Mouse (Mus musculus) stomach, embryonic 16.5 days (tissue): ENCODE results near the gene A730009L09Rik. TPM values are rescaled to one million over a fixed set of nuclear protein-coding genes. Genes with fewer than 3 reads are reported as not detected.

Source experiments
- ATAC-seq: fragments of 200-750 bp; cut with Nextera tagmentation; 2 replicates; pipeline ENCODE4 v1.8.0; 2017; ENCODE audit warnings: moderate number of reproducible peaks, moderate TSS enrichment; ENCODE audit not compliant: insufficient read depth, low FRiP score
- H3K27ac ChIP-seq: fragments of 300-500 bp; sonication (generic); 2 replicates; pipeline ENCODE4 v1.5.1; 2014; ENCODE audit warnings: low read length
- H3K27me3 ChIP-seq: fragments of 300-500 bp; sonication (generic); 2 replicates; pipeline ENCODE4 v1.6.1; 2014; ENCODE audit warnings: low read length, control low read depth, mixed read lengths; ENCODE audit not compliant: control insufficient read depth, insufficient read depth
- H3K36me3 ChIP-seq: fragments of 300-500 bp; sonication (generic); 2 replicates; pipeline ENCODE4 v1.6.1; 2014; ENCODE audit warnings: low read length; ENCODE audit not compliant: control insufficient read depth, insufficient read depth
- H3K4me1 ChIP-seq: fragments of 300-500 bp; sonication (generic); 2 replicates; pipeline ENCODE4 v1.6.1; 2014; ENCODE audit warnings: low read length, control low read depth, mixed read lengths; ENCODE audit not compliant: control insufficient read depth, insufficient read depth
- H3K4me2 ChIP-seq: fragments of 300-500 bp; sonication (generic); 2 replicates; pipeline ENCODE4 v1.6.1; 2014; ENCODE audit warnings: low read depth, low read length, mixed read lengths
- H3K4me3 ChIP-seq: fragments of 300-500 bp; sonication (generic); replicated peaks from 2 replicates; pipeline ENCODE4 v1.5.1; 2014; ENCODE audit warnings: mild to moderate bottlenecking, low read length
- H3K9ac ChIP-seq: fragments of 300-500 bp; sonication (generic); 2 replicates; pipeline ENCODE4 v1.6.1; 2014; ENCODE audit warnings: low read length
- H3K9me3 ChIP-seq: fragments of 300-500 bp; sonication (generic); replicated peaks from 2 replicates; pipeline ENCODE4 v1.6.1; 2016; ENCODE audit warnings: low read length, control low read depth; ENCODE audit not compliant: control insufficient read depth
- WGBS: fragments of 180-500 bp; shearing (Covaris S2); extraction: QIAGEN DNeasy Blood & Tissue Kit; methylation state at CpG from one replicate; pipeline ENCODE4 v1.1.7; 2014; 5-methylcytosine and 5-hydroxymethylcytosine counted together
- polyA plus RNA-seq: library from polyadenylated mRNA; unstranded; fragments of >200 nt; fragmentation: Nextera tagmentation; extraction: Ambion mirVana; gene quantifications from 2 replicates; pipeline ENCODE4 v1.2.1, GENCODE M21; 2015

The A730009L09Rik gene
- polyA plus RNA-seq = not detected in 2 replicates

DNA sequence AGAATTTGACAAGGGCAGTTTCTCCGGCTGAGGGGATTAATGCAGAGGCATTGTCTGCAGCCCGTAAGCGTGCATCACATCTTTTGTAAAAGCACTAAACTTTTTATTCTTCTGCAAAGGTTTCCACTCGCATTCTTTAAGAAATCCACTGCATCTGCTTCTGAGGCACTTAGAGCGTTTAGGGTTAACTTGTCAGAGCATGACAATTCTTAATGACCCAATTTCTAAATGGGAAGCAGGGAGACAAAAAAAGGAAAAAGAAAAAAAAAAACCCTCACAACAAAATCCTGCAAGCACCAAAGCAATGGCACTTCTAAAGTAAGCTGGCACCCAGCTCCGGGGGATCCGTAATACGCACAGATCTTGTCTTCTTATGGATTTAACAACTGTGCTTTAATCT lies at the start of gene A730009L09Rik:
Gene A730009L09Rik (plus strand): TSS at position 301 of the 400 bp plus-strand sequence.
- no peaks in the 10 kb centered on the region for H3K9me3 ChIP-seq
- H3K4me2 ChIP-seq = no peak within 1 kb of the TSS
- WGBS = 74% methylated on average over 8 of the region's 8 CpGs
- H3K9ac ChIP-seq = no peak within 1 kb of the TSS
- H3K27ac ChIP-seq = no peak within 1 kb of the TSS
- no peaks in the 10 kb centered on the region for H3K27me3 ChIP-seq
- no peak within 1 kb of the TSS for H3K4me3 ChIP-seq
- no peaks in the 10 kb centered on the region for H3K4me1 ChIP-seq
- no peak for ATAC-seq
- H3K36me3 ChIP-seq = no peaks in the 10 kb centered on the region

DNA sequence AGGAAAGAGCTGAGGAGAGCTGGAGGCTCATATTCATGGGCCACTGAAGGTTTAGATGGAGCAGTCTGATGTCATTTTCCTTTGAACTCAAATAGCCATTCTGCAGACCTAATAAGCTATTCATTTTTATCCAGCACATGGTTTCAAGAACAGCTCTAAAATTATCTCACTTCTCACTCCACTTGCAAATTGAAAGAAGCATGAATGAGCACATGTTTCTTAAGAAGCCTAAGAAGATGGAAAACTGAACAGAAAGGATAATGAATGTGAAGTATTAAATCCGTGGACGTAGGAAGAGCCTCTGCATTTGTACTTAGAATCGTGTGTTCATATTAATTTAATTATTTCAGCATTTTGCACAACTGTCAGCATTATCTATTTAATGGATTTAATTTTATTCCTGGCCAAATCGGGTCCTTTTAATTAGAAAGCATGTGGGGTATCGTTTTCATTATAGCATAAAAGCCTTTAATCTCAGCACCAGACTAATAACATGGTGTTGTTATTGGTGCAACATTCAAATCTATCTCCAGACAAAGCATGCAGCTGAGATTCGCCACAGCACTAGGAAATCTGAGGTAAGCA lies 49.2 kb upstream of the A730009L09Rik start:
- ATAC-seq = no peak
- H3K27me3 ChIP-seq = no peaks in the 10 kb centered on the region
- H3K4me1 ChIP-seq = no peaks in the 10 kb centered on the region
- H3K4me3 ChIP-seq = no peak overlapping the region
- WGBS = 82% methylated on average over 6 of the region's 6 CpGs
- no peak overlapping the region for H3K27ac ChIP-seq
- H3K4me2 ChIP-seq = no peak overlapping the region
- no peak overlapping the region for H3K9ac ChIP-seq
- no peaks in the 10 kb centered on the region for H3K9me3 ChIP-seq
- H3K36me3 ChIP-seq = no peaks in the 10 kb centered on the region

DNA sequence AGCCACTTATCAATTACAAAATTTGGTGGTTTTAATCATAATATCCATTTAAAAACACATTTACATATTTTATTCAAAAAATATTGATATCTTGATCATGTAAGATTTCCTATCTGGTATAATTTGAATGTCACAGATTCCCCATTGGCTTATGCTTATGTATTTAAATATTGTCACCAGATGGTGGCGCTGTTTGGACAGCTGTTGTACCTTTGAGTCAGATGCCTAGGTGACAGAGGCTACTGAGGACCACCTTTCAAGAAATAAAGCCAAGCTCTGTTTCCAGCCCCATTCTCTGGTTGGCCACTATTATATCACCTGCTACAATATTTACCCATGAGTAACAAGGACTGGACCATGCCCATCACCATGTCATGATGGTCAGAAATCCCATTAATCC lies 46.0 kb upstream of the A730009L09Rik start:
- Histone ChIP-seq H3K9me3 (no peaks in the 10 kb centered on the region), H3K36me3 (no peaks in the 10 kb centered on the region), H3K27ac (no peak overlapping the region), H3K4me3 (no peak overlapping the region), H3K27me3 (no peaks in the 10 kb centered on the region), H3K4me1 (no peaks in the 10 kb centered on the region), H3K4me2 (no peak overlapping the region), H3K9ac (no peak overlapping the region)
- ATAC-seq = no peak
- 20% methylated on average over 1 of the region's 1 CpGs for WGBS

DNA sequence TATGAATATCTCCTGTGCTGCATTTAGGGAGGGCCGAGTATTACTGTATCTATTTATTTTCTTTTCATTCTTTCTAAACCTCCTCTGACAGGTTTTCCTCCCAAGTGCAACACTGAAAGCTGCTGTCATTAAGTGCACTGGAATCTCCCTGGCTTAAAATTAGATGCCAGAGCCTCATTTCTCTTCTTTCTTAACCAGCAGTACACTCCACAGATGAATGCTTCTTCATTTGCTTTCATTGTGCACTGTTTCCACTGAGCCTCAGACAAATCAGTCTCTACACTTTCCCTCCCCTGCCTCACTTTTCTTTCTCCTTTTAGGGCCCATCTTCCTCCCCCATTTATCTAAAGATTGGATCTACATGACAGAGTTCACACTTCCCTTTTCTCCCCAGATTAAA lies 44.9 kb upstream of the A730009L09Rik start:
- H3K27me3 ChIP-seq = no peaks in the 10 kb centered on the region
- H3K9me3 ChIP-seq = no peaks in the 10 kb centered on the region
- H3K9ac ChIP-seq = no peak overlapping the region
- no peak overlapping the region for H3K27ac ChIP-seq
- H3K4me2 ChIP-seq = no peak overlapping the region
- no peak overlapping the region for H3K4me3 ChIP-seq
- WGBS = 67% methylated on average over 1 of the region's 1 CpGs
- no peak for ATAC-seq
- no peaks in the 10 kb centered on the region for H3K36me3 ChIP-seq
- no peaks in the 10 kb centered on the region for H3K4me1 ChIP-seq

DNA sequence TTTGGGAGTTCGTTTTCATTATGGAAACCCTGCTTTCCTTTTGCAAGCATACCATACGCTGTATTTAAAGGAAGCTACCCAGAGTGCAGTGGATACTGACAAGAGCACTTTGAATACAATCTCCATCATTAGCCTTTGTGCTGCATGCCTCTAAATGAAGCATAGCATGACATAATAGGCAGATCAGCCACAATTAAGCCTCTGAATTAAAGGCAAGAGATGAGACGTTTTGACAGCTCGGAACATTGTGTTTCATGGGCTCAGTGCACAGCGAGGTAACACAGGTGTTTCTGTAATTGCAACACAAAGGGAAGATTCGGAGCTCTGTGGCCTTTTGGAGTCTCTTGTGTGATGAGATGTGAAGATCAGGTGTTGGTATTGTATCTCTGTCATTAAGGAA lies 41.5 kb upstream of the A730009L09Rik start:
- Histone ChIP-seq H3K4me3 (no peak overlapping the region), H3K9ac (no peak overlapping the region), H3K27ac (no peak overlapping the region), H3K4me1 (no peaks in the 10 kb centered on the region), H3K27me3 (no peaks in the 10 kb centered on the region), H3K36me3 (no peaks in the 10 kb centered on the region), H3K9me3 (no peaks in the 10 kb centered on the region), H3K4me2 (no peak overlapping the region)
- no peak for ATAC-seq
- WGBS = 85% methylated on average over 6 of the region's 6 CpGs

DNA sequence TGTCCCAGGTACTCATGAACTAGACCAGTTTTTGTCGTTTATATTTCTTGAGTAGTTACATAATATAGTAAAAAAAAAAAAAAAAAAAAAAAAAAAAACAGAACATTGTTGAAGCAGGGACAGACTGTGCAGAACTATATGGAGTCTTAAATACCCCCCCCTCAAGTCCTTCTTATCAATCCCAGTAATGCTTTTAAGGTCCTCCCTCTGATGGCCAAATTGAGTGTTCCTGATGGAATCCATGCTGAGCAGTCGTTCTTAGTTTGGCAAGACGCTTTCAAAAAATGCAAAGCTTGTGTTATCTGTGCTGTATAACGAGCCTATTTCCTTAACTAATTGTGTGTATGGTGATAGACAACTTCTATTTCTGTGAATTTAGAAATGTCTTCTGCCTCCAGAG lies 40.2 kb upstream of the A730009L09Rik start:
- Histone ChIP-seq H3K9ac (no peak overlapping the region), H3K27me3 (no peaks in the 10 kb centered on the region), H3K9me3 (no peaks in the 10 kb centered on the region), H3K27ac (no peak overlapping the region), H3K4me2 (no peak overlapping the region), H3K4me1 (no peaks in the 10 kb centered on the region), H3K4me3 (no peak overlapping the region), H3K36me3 (no peaks in the 10 kb centered on the region)
- ATAC-seq = no peak
- 75% methylated on average over 4 of the region's 4 CpGs for WGBS

DNA sequence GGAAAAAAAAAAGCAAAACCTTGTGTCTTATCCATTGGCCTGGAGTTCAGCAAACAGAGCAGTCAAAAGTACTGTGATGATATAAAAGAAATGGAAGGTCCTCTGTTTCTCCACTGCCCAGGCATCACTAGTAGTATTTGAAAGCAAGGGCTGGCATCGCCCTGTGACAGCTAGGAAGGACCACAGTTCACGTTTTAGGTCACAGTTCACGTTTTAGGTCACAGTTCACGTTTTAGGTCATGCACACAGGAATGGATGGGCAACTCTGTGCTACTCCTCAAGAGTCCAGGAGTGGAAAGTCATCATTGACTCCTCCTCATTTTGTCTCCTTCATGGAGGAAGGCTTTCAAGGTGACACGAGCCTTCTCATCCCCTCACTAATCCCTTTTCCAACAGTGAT lies 38.0 kb upstream of the A730009L09Rik start:
- WGBS = 73% methylated on average over 5 of the region's 5 CpGs
- no peak overlapping the region for H3K4me2 ChIP-seq
- no peak for ATAC-seq
- no peak overlapping the region for H3K27ac ChIP-seq
- no peaks in the 10 kb centered on the region for H3K36me3 ChIP-seq
- H3K4me3 ChIP-seq = no peak overlapping the region
- no peak overlapping the region for H3K9ac ChIP-seq
- H3K27me3 ChIP-seq = no peaks in the 10 kb centered on the region
- H3K9me3 ChIP-seq = no peaks in the 10 kb centered on the region
- no peaks in the 10 kb centered on the region for H3K4me1 ChIP-seq

DNA sequence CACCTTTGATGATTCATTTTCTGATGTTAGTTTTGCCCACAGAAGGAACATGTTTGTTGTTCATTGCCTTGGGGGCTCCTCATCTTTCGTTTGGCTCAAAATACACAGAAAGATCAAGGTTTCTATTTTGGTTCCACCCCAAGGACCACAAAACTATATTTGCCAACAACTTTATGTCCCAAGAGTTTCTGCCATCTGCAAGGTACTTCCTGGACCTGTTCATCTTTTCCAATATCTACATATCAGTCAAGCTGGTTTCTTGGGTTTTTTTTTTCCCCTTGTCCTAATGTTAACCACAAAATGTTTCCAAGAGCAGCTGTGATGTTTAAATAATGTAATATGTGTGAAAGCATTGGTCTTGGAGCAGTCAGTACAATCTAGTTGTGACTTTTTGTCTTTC lies 37.4 kb upstream of the A730009L09Rik start:
- Histone ChIP-seq H3K9ac (no peak overlapping the region), H3K4me1 (no peaks in the 10 kb centered on the region), H3K27ac (no peak overlapping the region), H3K4me2 (no peak overlapping the region), H3K4me3 (no peak overlapping the region), H3K27me3 (no peaks in the 10 kb centered on the region), H3K36me3 (no peaks in the 10 kb centered on the region), H3K9me3 (no peaks in the 10 kb centered on the region)
- ATAC-seq = no peak
- 80% methylated on average over 1 of the region's 1 CpGs for WGBS

DNA sequence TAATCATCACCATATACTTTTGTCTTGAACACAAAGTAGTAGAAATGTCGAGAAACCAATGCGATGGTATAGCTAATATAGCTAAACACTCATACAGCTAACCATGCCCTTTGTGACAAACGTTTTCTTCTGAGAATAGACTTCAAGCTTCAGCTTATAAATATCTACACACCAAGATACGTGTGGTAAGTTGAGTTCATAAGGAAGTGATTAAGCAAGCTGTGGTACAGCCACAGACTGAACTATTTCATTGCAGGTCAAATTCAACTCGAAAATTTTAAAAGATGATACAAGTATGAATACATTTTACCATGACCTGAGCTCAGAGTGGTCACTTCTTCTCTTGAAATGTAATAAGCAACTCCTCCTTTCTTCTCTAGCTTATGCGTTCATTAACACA lies 37.0 kb upstream of the A730009L09Rik start:
- no peaks in the 10 kb centered on the region for H3K9me3 ChIP-seq
- H3K36me3 ChIP-seq = no peaks in the 10 kb centered on the region
- no peak for ATAC-seq
- H3K4me1 ChIP-seq = no peaks in the 10 kb centered on the region
- no peak overlapping the region for H3K27ac ChIP-seq
- WGBS = 77% methylated on average over 6 of the region's 6 CpGs
- H3K9ac ChIP-seq = no peak overlapping the region
- H3K4me3 ChIP-seq = no peak overlapping the region
- no peak overlapping the region for H3K4me2 ChIP-seq
- no peaks in the 10 kb centered on the region for H3K27me3 ChIP-seq

DNA sequence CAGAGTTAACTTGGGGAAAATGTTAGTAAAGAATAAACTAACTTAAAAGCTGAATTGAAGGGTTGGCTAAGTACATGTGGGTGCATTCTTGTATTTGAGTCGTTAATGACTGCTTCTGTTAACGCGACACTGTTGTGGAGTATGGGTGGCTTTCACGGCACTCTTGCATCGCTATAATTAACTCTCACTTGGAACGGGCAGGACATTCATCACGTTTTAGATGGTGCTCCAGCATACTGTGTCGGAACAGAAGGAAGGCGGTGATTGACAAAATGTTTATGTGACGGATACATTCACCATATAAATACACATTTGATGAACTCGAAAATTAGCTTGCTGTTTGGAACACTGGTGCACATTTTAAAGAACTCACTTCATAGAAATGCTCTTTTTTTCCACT lies 29.0 kb upstream of the A730009L09Rik start:
- no peak for ATAC-seq

More for the DNA sequence above, 29.0 kb upstream of the A730009L09Rik start:
- Histone ChIP-seq H3K36me3 (no peaks in the 10 kb centered on the region), H3K4me3 (no peak overlapping the region), H3K4me2 (no peak overlapping the region), H3K27ac (no peak overlapping the region), H3K9ac (no peak overlapping the region), H3K4me1 (no peaks in the 10 kb centered on the region), H3K9me3 (no peaks in the 10 kb centered on the region), H3K27me3 (no peaks in the 10 kb centered on the region)
- 54% methylated on average over 11 of the region's 11 CpGs for WGBS
